Mouse (Mus musculus) embryonic facial prominence, embryonic 15.5 days (tissue): ENCODE data around the gene 1700020N01Rik. TPM values are rescaled to one million over a fixed set of nuclear protein-coding genes. Genes with fewer than 3 reads are reported as not detected.

Source experiments
- ATAC-seq: fragments of 200-750 bp; cut with Nextera tagmentation; 2 replicates; pipeline ENCODE4 v1.8.0; 2017; ENCODE audit warnings: low read depth, moderate TSS enrichment; ENCODE audit not compliant: insufficient number of reproducible peaks, low FRiP score, low TSS enrichment
- H3K27ac ChIP-seq: fragments of 300-500 bp; sonication (generic); replicated peaks from 2 replicates; pipeline ENCODE4 v1.5.1; 2015; ENCODE audit warnings: mild to moderate bottlenecking, inconsistent platforms
- H3K27me3 ChIP-seq: fragments of 300-500 bp; sonication (generic); 2 replicates; pipeline ENCODE4 v1.6.1; 2015; ENCODE audit warnings: inconsistent platforms
- H3K36me3 ChIP-seq: fragments of 300-500 bp; sonication (generic); 2 replicates; pipeline ENCODE4 v1.6.1; 2015; ENCODE audit warnings: mild to moderate bottlenecking, inconsistent platforms
- H3K4me1 ChIP-seq: fragments of 300-500 bp; sonication (generic); 2 replicates; pipeline ENCODE4 v1.6.1; 2015; ENCODE audit warnings: inconsistent platforms
- H3K4me2 ChIP-seq: fragments of 300-500 bp; sonication (generic); replicated peaks from 2 replicates; pipeline ENCODE4 v1.6.1; 2015; ENCODE audit warnings: mild to moderate bottlenecking, inconsistent platforms
- H3K4me3 ChIP-seq: fragments of 300-500 bp; sonication (generic); replicated peaks from 2 replicates; pipeline ENCODE4 v1.5.1; 2015; ENCODE audit warnings: mild to moderate bottlenecking, inconsistent platforms
- H3K9ac ChIP-seq: fragments of 300-500 bp; sonication (generic); 2 replicates; pipeline ENCODE4 v1.6.1; 2015; ENCODE audit warnings: inconsistent platforms
- H3K9me3 ChIP-seq: fragments of 300-500 bp; sonication (generic); replicated peaks from 2 replicates; pipeline ENCODE4 v1.6.1; 2016; ENCODE audit warnings: inconsistent platforms
- WGBS: fragments of 180-500 bp; shearing (Covaris S2); methylation state at CpG from one replicate; pipeline ENCODE4 v1.1.7; 2015; 5-methylcytosine and 5-hydroxymethylcytosine counted together
- polyA plus RNA-seq: library from polyadenylated mRNA; unstranded; fragments of >200 nt; fragmentation: Nextera tagmentation; extraction: Ambion mirVana; gene quantifications from 2 replicates; pipeline ENCODE4 v1.2.1, GENCODE M21; 2015

The 1700020N01Rik gene
- polyA plus RNA-seq, 1 experiment from 2014 or later: not detected

GRCm38 (mm10) chr10:21605011-21605571, 12.1 kb downstream of the 1700020N01Rik start:
- Histone ChIP-seq H3K4me2 (no peak overlapping the region), H3K36me3 (no peaks in the 10 kb centered on the region), H3K9ac (no peak overlapping the region), H3K27me3 (no peaks in the 10 kb centered on the region), H3K4me3 (no peak overlapping the region), H3K27ac (peak overlapping the region; percentile 58), H3K4me1 (peaks cover 17% of the 10 kb centered on the region), H3K9me3 (no peaks in the 10 kb centered on the region)
- peak; percentile 53; the same call in 1 of the 2 replicates for ATAC-seq
- 14% methylated on average over 4 of the region's 4 CpGs for WGBS

- peaks cover 17% of the 10 kb centered on the region for H3K4me1 ChIP-seq
- H3K9ac ChIP-seq: no peak overlapping the region
- WGBS: 50% methylated on average over 5 of the region's 5 CpGs
- no peaks in the 10 kb centered on the region for H3K9me3 ChIP-seq
- peak overlapping the region; percentile 58 for H3K27ac ChIP-seq
- H3K4me3 ChIP-seq: no peak overlapping the region
- no peak overlapping the region for H3K4me2 ChIP-seq
- H3K36me3 ChIP-seq: no peaks in the 10 kb centered on the region
- ATAC-seq: no peak
- H3K27me3 ChIP-seq: no peaks in the 10 kb centered on the region
Measured at GRCm38 (mm10) chr10:21605601-21606000, 12.7 kb downstream of the 1700020N01Rik start.

- H3K9ac ChIP-seq: no peak overlapping the region
- H3K27me3 ChIP-seq: no peaks in the 10 kb centered on the region
- no peaks in the 10 kb centered on the region for H3K36me3 ChIP-seq
- H3K4me2 ChIP-seq: no peak overlapping the region
- peaks cover 17% of the 10 kb centered on the region for H3K4me1 ChIP-seq
- WGBS: 69% methylated on average over 5 of the region's 5 CpGs
- H3K9me3 ChIP-seq: no peaks in the 10 kb centered on the region
- no peak overlapping the region for H3K4me3 ChIP-seq
- no peak overlapping the region for H3K27ac ChIP-seq
- ATAC-seq: no peak
Measured at GRCm38 (mm10) chr10:21606931-21607330, 14.0 kb downstream of the 1700020N01Rik start.

- no peak overlapping the region for H3K4me2 ChIP-seq
- H3K9me3 ChIP-seq: no peaks in the 10 kb centered on the region
- H3K27me3 ChIP-seq: no peaks in the 10 kb centered on the region
- H3K27ac ChIP-seq: no peak overlapping the region
- no peak overlapping the region for H3K4me3 ChIP-seq
- H3K36me3 ChIP-seq: no peaks in the 10 kb centered on the region
- no peak for ATAC-seq
- no peak overlapping the region for H3K9ac ChIP-seq
- peaks cover 13% of the 10 kb centered on the region for H3K4me1 ChIP-seq
- WGBS: 79% methylated on average over 2 of the region's 2 CpGs
Measured at GRCm38 (mm10) chr10:21609583-21609982, 16.6 kb downstream of the 1700020N01Rik start.

- Histone ChIP-seq H3K4me3 (no peak overlapping the region), H3K36me3 (no peaks in the 10 kb centered on the region), H3K27ac (no peak overlapping the region), H3K9ac (no peak overlapping the region), H3K27me3 (no peaks in the 10 kb centered on the region), H3K9me3 (no peaks in the 10 kb centered on the region), H3K4me1 (no peaks in the 10 kb centered on the region), H3K4me2 (no peak overlapping the region)
- ATAC-seq: no peak
- 77% methylated on average over 4 of the region's 4 CpGs for WGBS
Measured at GRCm38 (mm10) chr10:21613021-21613860, 20.3 kb downstream of the 1700020N01Rik start.

GRCm38 (mm10) chr10:21614520-21614919, 21.6 kb downstream of the 1700020N01Rik start:
- WGBS: 82% methylated on average over 1 of the region's 1 CpGs

GRCm38 (mm10) chr10:21618745-21619508, 26.0 kb downstream of the 1700020N01Rik start:
- ATAC-seq: no peak
- H3K36me3 ChIP-seq: no peaks in the 10 kb centered on the region
- no peak overlapping the region for H3K27ac ChIP-seq
- no peaks in the 10 kb centered on the region for H3K9me3 ChIP-seq
- no peaks in the 10 kb centered on the region for H3K27me3 ChIP-seq
- 75% methylated on average over 5 of the region's 5 CpGs for WGBS
- H3K4me2 ChIP-seq: no peak overlapping the region
- H3K4me3 ChIP-seq: no peak overlapping the region
- no peak overlapping the region for H3K9ac ChIP-seq
- H3K4me1 ChIP-seq: no peaks in the 10 kb centered on the region

More at GRCm38 (mm10) chr10:21614520-21614919, 21.6 kb downstream of the 1700020N01Rik start:
- H3K4me3 ChIP-seq: no peak overlapping the region
- H3K9ac ChIP-seq: no peak overlapping the region
- no peaks in the 10 kb centered on the region for H3K27me3 ChIP-seq
- H3K4me1 ChIP-seq: no peaks in the 10 kb centered on the region
- no peak for ATAC-seq
- H3K36me3 ChIP-seq: no peaks in the 10 kb centered on the region
- no peak overlapping the region for H3K27ac ChIP-seq
- H3K9me3 ChIP-seq: no peaks in the 10 kb centered on the region
- H3K4me2 ChIP-seq: no peak overlapping the region

- Histone ChIP-seq H3K27me3 (no peaks in the 10 kb centered on the region), H3K4me3 (no peak overlapping the region), H3K9ac (no peak overlapping the region), H3K9me3 (no peaks in the 10 kb centered on the region), H3K27ac (no peak overlapping the region), H3K4me1 (no peaks in the 10 kb centered on the region), H3K4me2 (no peak overlapping the region), H3K36me3 (no peaks in the 10 kb centered on the region)
- ATAC-seq: no peak
- WGBS: 73% methylated on average over 7 of the region's 7 CpGs
Measured at GRCm38 (mm10) chr10:21622065-21622464, 29.1 kb downstream of the 1700020N01Rik start.

GRCm38 (mm10) chr10:21628555-21628954, 35.6 kb downstream of the 1700020N01Rik start:
- WGBS: 58% methylated on average over 5 of the region's 5 CpGs
- Histone ChIP-seq H3K27me3 (no peaks in the 10 kb centered on the region), H3K4me2 (no peak overlapping the region), H3K4me1 (no peaks in the 10 kb centered on the region), H3K4me3 (no peak overlapping the region), H3K36me3 (no peaks in the 10 kb centered on the region), H3K9me3 (no peaks in the 10 kb centered on the region), H3K27ac (no peak overlapping the region), H3K9ac (no peak overlapping the region)
- ATAC-seq: no peak

GRCm38 (mm10) chr10:21629031-21629740, 36.2 kb downstream of the 1700020N01Rik start:
- Histone ChIP-seq H3K4me3 (no peak overlapping the region), H3K27me3 (no peaks in the 10 kb centered on the region), H3K9me3 (no peaks in the 10 kb centered on the region), H3K9ac (no peak overlapping the region), H3K36me3 (no peaks in the 10 kb centered on the region), H3K4me2 (no peak overlapping the region), H3K4me1 (no peaks in the 10 kb centered on the region), H3K27ac (no peak overlapping the region)
- no peak; the same call in 1 of the 2 replicates for ATAC-seq
- 55% methylated on average over 10 of the region's 10 CpGs for WGBS

- no peak for ATAC-seq
- peaks cover 7% of the 10 kb centered on the region; the same call in 1 of the 2 replicates for H3K4me1 ChIP-seq
- no peak overlapping the region for H3K27ac ChIP-seq
- H3K9ac ChIP-seq: no peak overlapping the region
- H3K9me3 ChIP-seq: no peaks in the 10 kb centered on the region
- no peak overlapping the region for H3K4me3 ChIP-seq
- WGBS: 93% methylated on average over 1 of the region's 1 CpGs
- no peak overlapping the region for H3K4me2 ChIP-seq
- H3K27me3 ChIP-seq: no peaks in the 10 kb centered on the region
- no peaks in the 10 kb centered on the region for H3K36me3 ChIP-seq
Measured at GRCm38 (mm10) chr10:21631481-21631880, 38.5 kb downstream of the 1700020N01Rik start.
